Mouse (Mus musculus): ENCODE measurements around the gene Asrgl1. TPM values are rescaled to one million over a fixed set of nuclear protein-coding genes. Genes with fewer than 3 reads are reported as not detected.
"Not testable (repeated sequence)": the region's sequence is repeated elsewhere in the genome, so short reads cannot be mapped to it uniquely, and the experiment has no call there.

Gene Asrgl1
- total RNA-seq, 2 experiments from 2014 or later: 134 to 142 TPM

DNA sequence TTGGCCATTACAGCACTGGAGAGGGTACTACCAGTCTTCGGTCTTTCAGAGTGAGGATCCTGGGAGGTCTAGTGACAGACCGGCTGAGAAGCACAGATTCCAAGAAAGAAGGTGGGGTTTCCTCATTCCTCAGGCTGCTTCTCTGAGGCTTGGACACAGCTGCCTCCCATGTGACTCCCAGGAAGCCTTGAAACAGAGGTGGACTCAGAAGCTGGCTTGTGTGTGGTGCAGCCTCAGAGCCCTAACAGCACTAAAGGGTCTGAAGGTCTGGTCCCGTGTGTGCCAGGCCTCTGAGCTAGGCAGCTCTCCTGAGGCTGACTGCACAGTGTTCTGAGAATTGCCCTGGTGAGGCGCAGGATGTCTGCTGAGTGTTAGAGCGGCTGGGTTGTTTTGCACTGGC is 29.3 kb downstream of the Asrgl1 start:
- DNase-seq (ENCODE audit: low spot score in 2 of 2): no peak

DNA sequence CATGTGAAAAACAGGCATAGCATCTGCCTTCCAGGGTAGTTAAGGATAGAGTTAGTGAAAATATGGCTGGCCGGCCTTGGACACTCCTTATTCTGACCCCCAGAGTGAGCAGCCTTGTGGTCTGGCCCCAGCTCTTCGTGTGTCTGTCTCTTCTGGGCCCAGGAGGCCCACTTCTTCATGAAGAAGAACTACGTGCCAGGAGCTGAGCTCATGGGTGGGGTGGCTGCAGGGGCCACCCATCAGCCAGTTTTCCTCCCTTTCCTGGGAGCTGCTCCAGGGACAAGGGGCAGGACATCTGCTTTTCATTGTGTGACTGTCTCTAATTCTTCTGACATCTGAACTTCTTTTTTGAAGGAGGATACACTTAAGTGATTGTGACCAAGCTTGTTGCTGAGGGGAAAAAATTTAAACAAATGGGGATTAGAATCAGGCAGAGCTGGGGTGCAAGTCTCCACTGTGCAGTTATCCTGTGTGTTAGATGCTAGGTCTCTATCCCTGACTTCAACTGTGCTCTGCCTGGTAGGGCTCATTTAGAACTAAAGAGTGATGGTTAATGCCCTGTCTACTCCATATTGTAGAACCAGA is 30.2 kb downstream of the Asrgl1 start:
- no peak for DNase-seq (ENCODE audit: low spot score in 2 of 2)

DNA sequence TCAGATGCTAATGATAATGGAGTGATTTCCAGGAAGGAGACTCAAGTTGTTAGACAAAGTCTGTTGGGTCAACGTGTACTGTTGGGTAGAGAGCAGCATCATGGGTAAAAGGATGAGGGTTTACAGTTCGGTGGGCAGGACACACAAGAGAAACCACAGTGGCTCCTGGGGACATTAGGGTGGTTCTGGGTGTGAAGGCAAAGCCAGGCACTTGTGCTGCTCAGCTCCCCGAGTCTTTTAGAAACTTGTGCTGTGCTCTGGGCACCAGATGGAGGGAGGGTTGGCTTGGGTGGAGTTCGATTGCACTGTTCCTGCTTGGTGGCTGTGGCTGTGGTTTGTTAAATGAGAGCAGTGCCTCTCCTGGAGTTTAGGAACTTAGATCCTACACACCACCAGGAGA is 31.4 kb downstream of the Asrgl1 start:
- DNase-seq (ENCODE audit: low spot score in 2 of 2): no peak

DNA sequence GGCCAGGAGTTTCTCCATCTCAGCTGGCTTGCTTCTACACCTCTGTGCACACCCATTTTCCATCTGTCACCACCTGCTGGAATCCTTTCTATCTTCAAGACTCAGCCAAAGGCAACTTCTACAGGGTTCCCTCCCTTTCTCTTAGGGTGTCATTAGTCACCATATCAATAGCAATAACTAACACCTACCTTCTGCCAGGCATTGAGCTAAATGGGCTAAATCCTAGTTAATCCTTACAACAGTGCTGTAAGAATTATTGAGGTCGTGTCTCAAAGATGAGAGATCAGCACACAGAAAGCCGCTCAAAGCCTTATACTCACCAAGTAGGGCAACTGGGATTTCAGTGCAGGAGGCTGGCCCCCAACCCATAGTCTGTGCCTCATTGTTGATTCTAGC is 34.4 kb downstream of the Asrgl1 start:
- DNase-seq (ENCODE audit: low spot score in 2 of 2): no peak

DNA sequence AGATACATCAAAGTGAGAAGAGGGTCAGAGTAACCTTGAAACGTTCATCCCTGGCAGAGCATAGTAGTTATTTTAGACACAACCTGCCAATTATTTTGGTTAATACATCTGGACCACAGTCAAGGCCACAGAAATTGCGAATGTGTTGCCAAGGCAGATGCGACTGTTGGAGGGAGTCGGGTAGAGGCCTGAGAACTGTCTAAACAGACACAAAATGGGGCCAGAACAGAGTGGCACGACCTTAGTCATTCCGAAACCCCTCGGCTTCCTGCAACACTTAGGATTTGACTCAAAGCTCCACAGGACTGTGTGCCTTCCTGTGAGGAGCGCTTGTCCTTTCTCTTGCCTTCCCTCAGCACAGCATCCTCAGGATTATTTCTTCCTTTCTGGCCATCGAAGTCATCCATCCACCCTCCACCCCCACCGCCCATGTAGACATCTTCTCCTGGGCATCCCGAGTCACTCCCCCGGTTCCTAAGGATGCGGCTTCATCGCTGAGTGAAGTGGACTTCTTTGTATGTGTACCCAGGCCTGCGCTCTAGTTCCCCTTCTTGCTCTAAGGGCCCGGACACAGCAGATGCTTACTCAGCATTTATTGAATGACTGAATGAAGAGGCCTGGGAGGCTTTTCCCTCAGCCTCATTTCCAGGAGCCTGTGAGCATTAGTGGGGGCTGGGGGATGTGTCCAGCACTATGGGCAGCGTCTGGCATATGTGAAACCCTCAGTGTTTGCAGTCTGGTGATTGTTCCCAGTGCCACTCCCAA is 35.0 kb downstream of the Asrgl1 start:
- DNase-seq (ENCODE audit: low spot score in 2 of 2): no peak

DNA sequence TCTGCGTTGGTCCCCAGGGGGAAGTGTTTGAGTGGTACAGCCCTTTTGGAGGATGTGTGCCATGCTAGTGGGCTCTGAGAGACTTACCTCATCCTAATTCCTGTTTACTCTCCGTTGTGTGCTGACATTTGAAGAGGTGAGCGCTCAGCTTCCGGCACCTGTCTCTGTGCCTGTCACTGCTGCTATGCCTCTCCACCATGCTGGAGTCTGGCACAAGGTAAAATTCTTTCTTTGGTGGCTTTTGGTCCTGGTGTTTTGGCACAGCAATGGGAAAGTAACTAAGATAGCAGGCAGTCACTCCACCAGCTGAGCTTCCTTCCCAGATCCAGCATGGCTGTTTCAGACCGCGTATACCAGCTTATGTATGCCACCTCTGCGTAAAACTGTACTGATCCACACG is 35.7 kb downstream of the Asrgl1 start:
- no peak for DNase-seq (ENCODE audit: low spot score in 2 of 2)

DNA sequence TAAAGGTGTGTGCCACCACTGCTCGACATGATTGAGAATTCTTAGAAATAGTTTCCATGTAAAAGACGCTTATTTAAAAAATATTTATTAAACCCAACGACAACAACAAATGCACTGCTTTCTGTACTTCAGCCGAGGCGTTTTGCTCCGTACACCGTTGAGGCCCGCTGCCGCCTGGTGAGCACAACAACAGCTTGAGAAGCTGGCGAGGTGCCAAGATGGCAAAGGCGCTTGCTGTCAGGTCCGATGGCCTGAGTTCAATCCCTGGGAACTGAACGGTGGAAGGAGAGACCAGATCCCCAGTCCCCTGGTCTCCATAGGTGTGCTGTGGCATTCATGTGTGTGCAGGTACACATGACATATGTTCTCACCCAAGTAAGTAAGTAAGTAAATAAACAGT is 38.0 kb downstream of the Asrgl1 start:
- DNase-seq (ENCODE audit: low spot score in 2 of 2): no peak

DNA sequence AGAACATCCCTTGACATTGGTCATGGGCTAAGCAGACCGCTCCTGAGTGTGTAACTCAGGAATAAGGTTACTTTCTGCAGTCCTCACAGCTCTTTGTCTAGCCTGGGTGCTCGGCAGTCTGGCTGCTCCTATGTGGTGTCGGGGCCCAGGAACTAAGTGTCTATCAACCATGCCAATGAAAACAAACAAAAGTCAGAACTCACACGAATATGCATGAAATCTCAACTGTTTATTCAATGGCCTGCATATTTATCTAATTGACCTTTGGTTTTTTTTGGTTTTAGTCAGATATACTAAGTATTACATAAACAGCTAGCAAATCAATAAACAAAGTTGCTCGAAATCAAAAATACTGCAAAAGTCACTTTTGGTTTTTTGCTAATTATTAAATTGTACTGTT is 40.3 kb downstream of the Asrgl1 start:
- no peak for DNase-seq (ENCODE audit: low spot score in 2 of 2)

DNA sequence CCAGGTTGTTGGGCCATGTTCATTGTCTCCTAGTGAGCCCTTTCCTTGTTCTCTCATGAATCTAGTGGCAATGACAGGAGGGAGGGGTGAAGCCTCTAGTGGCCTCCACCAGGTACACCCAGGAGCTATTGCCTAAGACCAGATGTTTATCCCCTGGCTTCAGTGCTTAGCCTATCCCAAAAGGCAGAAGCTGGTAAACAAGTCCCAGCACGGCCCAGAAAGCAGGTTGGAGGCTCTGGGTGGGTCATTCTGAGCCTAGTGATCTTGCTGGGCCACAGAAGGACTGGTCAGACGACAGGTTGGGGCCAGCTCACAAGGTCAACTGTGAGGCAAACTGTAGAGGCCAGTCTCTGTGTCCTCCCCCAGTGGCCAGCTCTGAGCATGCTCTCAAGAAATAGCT is 44.7 kb downstream of the Asrgl1 start:
- DNase-seq (ENCODE audit: low spot score in 2 of 2): no peak

DNA sequence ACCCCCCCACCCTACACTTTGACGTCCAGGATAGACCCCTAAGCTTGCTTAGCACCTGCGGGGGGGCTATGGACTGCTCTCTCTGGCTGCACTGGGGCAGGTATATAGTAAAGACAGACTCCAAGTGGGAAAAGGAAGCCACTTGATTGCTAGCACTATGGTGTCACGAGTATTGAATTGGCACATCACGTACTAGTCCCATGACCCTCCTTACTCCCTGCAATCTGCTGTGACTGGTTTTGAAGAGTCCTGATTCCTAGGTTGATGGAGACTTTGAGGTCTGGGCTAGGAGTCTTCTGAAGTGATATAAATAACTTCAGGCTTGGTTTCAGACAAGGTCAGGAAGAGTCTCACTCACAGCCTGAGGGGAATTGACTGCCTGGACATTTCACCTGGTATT is 45.2 kb downstream of the Asrgl1 start:
- DNase-seq (ENCODE audit: low spot score in 2 of 2): no peak

DNA sequence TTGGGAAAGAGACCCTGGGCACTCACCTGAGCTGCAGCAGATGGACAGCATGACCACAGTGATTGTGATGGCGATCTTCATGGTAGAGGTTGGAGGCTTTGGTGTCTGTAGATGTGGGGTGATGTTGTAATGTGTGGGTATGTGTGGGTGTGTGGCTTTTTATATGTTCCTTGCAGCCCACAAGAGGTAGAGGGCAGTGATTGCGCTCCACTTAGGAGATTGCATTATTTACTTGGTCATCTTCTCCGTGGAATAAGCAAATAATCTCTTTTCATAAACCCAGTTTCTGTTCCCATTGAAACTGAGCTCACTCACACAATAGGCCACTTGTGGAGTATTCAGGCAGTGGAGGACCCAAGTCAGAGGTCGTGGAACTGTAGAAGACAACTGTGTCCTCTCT is 47.6 kb downstream of the Asrgl1 start, which contains the start of gene Scgb1a1:
TSS of gene Scgb1a1 (minus strand) at position 138 of the 400 bp plus-strand sequence.
- DNase-seq (ENCODE audit: low spot score in 2 of 2): no peak

DNA sequence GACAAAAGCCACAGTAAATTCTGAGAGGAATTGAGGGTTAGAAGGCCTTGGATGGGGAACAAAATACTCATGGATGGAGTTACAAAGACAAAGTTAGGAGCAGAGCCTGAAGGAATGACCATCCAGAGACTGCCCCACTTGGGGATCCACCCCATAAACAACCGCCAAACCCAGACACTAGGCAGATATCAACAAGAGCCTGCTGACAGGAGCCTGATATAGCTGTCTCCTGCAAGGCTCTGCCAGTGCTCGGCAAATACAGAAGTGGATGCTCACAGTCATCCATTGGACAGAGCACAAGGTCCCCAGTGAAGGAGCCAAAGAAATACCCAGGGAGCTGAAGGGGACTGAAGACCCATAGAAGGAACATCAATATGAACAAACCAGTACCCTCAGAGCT is 51.5 kb downstream of the Asrgl1 start:
- DNase-seq (ENCODE audit: low spot score in 2 of 2): not testable (repeated sequence)

DNA sequence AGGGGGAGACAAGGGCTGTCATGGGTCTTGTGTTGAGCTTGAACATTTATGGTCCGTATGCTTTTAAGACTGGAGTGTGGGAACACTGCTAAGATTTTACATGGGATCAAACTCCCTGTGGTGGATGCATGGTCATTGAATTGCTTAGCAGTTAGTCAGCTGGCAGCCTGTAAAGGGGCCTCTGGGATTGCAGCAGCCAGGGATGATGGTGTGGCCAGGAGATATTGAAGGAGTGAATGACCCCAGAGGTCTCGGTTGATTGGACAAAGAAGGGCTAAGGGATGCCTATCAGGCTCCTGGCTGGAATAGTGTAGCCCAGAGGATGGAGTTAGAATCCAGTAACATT is 52.5 kb downstream of the Asrgl1 start:
- no peak for DNase-seq (ENCODE audit: low spot score in 2 of 2)

DNA sequence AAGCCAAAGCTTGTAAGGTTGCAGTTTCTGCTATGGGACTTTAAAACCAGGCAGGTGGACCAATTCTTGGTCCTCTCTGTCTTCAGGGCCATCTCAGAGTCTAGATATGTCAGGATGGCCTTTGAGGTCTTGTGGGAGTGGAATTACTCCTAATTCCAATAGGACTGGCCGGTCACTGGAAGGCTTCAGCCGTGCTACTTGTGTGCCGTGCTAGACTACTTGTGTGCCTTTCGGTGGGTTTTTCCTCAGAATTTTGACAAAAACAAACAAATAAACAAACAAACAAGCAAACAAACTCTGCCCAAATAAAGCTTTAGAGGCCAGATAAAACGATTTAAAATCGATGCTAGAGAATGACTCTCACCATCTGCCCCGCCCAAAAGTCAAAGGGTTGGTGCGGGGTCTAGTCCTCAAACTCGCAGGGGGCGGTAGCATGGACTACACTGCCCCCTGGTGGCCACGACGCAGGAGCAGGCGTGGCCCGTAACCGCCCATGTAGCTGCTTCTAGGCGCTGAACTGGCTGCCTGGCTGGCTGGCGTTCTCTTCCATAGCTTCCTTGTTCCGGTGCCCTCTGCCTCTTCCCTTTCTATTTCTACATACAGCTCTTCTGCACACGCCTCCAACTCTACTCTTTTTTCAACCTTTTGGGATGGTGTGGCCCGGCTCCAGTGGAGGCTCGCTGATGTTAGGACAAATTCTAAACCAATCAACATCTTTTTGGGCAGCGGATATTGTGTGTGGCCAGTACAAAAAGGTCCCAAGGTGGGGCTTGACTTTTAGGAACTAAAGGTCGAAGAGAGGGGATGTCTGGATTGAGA is 53.0 kb downstream of the Asrgl1 start:
- peak; percentile 70 to 78 for DNase-seq (ENCODE audit: low spot score in 2 of 2)

DNA sequence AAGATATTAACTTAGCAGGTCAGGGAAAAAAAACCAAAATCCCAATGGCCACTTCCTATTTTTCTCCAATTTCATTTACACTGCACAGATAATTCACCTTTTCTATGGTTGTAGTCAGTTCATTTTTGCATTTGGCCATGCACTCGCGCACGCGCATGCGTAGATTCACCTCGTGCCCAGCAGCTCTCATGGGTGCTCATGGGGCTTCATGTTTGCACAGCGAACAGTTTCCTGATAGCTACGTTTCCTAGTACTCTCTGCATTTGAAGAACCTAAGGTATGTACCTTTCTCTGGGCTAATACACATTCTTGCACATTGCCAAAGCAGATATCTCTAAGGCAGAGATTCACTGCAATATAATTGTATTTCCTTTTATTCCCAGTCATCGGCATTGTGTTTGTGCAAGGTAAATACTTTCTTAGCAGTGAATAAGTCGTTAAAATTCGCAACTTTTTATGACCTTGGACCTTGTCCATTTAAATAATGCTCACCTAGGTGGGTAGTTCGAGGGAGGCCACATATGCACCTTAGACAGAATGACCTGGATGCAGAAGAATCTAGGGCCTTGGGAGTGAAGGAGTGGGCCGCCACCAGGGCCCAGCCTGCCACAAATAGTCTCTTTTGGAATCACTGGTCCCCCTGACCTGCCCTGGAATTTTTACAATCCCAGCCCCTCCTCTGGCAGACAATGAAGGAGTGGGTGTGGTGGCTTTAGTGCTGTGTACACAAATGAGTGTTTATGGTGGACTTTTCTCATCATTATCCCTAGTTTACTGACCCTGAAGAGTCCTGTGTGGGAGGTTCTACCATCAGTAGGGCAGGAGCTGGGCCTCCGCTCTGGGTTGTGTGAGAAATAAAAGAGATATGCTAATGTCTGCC is 53.9 kb downstream of the Asrgl1 start:
- no peak for DNase-seq (ENCODE audit: low spot score in 2 of 2)

DNA sequence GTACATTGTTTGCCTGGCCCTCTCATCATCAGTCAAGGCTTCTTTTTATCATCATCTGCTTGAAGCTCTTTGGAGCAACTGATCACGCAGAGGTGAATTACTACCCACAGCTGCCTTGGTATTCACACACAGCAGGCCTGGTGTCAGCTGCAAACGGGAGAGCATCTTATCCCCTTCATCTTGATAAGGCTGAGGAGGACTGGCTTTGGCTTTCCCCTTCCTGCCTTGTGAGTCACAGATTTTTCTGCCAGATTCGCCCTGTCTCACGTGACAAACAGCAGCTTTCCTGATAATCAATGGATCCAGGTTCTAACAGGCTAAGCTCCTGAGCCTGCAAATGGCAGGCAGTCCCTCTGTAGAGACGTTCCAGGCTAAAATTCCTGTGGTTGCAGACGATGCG is 55.5 kb downstream of the Asrgl1 start:
- DNase-seq (ENCODE audit: low spot score in 2 of 2): no peak

DNA sequence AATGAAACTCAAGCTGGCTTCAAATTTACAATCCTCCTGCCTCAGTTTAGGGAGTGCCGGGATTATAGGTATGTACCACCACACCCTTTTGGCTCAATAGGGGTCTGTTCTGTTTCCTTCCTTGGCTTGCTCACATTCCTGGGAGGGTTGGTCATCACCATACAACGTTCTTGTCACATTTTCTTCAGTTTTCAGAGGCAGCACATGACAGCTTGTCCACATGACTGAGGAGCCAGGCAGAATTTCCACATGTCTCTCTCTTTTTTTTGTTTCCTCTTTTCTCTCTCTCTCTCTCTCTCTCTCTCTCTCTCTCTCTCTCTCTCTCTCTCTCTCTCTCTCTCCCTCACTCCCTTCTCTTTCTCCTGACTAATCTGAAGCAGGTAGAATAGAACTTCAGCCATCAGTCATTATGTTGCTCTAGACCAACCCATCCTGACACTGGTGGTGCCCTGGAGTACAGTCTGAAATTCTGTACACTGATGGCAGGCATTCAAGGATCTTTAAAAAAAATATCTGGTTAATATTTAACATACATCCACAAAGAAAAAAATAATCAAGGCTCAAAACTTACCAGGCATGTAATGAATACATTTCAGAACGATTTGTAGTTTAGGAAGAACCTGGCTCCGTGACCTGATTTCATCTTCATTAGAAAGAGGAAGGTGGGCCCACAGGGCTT is 58.3 kb downstream of the Asrgl1 start:
- no peak for DNase-seq (ENCODE audit: low spot score in 2 of 2)

DNA sequence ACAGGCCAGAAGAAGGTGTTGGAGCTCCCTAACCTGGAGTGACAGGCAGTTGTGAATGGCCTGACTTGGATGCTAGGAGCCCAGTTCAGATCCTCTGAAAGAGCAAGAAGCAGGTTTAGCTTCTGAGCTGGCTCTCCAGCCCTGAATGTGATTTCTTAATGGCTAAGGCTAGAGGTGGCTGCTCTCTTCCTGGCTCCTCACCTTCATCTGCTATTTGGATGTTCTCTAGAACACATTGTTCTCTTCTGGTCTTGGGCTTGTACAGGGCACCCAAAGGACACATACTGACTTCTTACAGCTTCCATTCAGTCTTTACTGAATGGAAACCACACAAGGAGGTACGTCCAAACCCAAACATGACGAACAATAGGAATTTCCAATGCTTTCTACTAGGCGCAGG is 59.4 kb downstream of the Asrgl1 start:
- DNase-seq (ENCODE audit: low spot score in 2 of 2): no peak

DNA sequence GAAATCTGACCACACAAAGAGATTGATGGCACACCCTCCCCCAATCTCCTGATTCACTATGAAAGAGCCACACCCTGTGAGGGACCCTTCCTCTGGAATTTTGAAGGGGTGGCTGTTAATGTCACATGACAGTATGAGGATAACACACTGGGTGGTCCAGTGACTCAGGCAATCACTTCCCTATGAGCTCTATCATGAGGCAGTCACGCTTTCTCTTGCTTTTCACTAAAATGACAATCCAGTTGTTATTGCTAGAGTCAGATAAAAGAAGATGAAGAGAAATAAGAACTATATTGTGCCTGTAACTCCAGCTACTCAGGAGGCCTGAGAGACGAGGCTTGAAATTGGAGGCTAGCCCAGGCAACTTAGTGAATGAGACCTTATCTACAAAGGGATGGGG is 59.9 kb downstream of the Asrgl1 start:
- no peak for DNase-seq (ENCODE audit: low spot score in 2 of 2)

DNA sequence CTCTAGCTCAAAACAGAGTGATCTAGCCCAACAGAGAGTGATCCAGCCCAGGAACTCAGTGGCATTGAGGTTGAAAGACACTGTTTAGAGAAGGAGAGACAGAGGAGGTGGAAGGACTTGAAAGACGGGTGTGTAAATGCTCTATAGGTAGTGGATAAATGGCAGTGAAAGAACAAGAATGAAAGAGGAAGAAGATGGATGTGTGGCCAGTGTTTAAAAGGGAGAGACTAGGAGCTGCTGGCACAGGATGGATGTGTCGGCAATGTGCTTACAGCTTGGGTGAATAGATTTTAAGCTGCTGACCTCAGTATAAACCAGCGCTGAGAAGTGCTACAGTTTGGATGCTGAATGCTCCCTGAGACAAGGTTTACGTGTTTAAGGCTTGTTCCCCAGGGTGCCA is 61.0 kb downstream of the Asrgl1 start:
- no peak for DNase-seq (ENCODE audit: low spot score in 2 of 2)

Data from layer of hippocampus, postnatal 14 days (tissue).